Mouse (Mus musculus) cerebellum, postnatal 14 days (tissue): ENCODE measurements at regions not wholly inside any gene's neighbourhood (a gene's known extent, or its start where the extent isn't known, plus 50 kb on each side); places are given as distances from the start of the nearest gene placed in this dataset.

ENCODE experiments used
- DNase-seq, 2 experiments: peaks; one replicate each; pipeline ENCODE4 v3.0.0; 2021; ENCODE audit warnings: mixed read lengths in 2 of 2

DNA sequence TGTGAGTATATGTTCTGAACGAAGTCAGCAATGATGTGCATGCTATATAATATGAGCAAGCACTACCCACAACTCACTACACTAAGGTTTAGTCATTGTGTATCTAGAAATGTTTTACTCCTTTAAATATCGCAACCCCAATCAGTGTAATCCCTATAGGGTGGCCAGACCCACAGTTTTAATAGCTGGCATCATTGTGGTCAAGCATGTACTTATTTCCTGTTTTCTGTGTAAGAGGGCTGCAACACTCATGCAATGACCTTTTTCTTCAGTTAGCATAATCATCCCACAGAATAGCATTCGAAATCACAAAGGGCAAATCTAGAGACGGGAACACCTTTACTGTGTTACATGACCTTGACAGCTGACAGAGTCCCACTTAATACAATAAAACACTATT, 333.3 kb downstream of the Insc start:
- DNase-seq: no peak

DNA sequence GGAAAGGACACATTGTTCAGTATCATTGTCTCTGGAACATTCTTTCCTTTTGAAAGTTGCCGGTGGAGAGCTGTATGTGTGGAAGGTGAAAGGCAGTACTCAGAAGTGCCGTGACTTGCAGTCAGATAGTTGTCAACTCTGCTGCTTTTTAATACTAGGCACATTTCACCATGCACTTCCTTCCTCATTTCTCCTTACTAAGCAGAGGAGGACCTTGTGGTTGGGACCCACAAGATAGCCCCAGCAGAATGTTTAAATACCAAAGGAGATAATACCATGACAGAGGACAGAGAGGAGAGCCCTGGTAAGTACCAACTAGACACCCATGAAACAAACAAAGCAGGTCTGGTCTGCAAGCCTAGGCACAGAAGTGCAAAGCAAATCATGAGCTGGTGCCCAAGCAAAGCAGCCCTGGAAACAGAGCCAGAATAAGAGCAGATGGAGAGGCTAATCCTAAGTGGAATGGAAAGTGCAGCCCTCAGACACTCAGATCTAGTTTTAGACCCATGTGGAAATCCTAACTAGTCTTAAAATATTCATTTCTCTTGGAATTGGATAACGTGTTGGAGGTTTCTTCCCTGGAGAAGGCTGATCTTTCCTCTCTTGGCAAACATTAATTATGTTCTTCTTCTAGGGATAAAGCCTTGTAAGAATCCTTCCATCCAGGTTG, 341.4 kb downstream of the Insc start:
- DNase-seq: no peak

DNA sequence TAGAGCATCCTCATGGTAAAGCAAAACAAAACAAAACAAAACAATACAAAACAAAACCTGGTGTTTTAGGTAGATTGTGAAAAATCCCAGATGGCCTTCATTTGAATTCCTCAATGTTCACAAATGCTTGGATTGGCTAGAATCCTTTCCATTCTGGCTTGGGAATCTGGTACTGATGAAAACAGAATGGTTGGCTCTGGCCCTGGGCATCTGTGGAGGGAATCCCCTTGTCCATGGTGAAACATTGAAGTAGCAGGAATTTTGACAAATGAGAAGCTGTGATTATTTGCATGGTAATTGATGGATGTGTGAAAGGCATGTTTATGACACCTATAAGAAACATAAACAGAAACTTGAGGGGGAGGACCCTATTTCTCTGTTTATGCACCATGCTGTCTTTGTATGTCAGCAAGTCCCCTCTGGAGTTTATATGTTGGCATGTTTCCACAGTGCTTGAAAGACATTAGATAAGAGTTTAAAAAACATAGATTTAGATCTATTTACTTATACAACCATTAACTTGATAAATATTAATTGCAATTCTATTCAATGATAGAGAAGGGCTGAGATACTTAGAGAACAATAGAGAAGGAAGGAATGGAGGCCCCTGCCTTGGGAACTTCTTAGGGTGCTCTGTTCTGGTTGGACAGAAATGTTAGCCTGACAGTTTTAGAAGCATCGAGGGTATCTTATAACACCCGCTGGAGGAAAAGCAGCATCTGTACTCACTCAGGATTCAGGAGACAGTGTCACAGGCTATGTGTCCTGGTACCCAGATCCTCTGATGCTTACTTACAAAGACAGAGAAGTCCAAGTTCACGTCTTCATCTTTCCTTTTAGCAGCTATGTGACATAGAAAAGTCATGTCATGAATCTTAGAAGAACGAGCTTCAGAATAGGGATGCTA, 343.3 kb downstream of the Insc start:
- no peak for DNase-seq

DNA sequence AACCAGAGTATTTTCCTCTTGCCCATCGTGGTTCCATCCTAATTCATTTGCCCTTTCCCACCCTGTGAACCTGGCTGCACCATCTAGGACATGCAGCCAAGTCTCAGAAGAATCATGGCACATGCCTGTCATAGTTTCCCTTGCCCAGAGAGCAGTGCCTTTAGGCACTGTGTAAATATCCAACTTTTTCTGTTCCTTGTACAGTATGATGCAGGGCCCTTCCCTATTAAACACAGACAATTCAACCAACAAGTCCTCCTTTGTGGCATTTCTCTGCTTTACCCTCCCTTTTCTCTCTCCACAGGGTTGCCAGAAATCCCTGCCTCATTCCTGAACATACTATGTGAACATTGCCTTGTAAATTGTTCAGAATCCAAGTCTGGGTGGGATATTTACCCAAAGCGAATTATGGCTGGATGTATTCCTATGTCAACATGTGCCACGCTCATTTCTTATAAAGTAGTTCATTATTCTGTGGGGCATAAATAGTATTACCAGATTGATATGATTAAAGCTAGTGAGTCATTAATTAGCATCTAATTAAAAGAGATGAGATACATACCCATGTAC, 349.1 kb downstream of the Insc start:
- DNase-seq: no peak

DNA sequence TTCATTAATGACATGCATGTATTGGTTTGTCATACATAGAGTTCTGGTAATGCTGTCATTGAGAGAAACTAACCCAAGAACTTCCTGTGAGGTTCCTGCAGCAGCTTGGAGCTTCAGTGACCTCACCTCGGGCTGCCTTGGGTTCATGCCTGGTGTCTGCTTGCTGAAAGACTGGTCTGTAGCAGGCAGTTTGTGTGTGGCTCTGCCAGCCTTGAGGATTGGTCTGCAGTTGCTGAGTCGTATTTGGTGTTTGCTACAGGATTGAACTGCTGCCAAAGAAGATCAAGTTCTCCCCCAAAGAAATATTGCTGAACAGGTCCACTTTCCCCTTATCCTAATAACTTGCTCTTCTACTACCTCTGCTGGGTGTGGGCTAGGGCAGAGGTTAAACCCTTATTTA, 362.5 kb downstream of the Insc start:
- no peak for DNase-seq

DNA sequence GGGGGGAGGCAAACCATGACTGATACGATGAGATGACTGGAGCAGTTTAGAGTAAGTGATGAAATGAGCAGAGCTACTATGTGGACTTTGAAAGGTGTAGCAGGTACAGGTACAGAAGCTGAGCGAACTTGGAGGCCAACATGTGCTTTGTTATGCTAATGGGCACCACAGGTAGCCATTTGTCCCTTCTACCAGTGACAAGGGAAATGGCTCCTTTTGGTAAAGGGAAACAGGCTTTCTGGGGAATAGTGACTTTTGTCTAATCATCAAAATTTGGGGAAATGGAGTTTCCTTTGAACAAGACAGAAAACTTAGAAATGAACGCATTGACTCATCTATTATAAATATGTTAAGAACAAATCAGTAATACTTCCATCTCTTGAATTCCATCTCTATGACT, 368.8 kb downstream of the Insc start:
- no peak for DNase-seq

DNA sequence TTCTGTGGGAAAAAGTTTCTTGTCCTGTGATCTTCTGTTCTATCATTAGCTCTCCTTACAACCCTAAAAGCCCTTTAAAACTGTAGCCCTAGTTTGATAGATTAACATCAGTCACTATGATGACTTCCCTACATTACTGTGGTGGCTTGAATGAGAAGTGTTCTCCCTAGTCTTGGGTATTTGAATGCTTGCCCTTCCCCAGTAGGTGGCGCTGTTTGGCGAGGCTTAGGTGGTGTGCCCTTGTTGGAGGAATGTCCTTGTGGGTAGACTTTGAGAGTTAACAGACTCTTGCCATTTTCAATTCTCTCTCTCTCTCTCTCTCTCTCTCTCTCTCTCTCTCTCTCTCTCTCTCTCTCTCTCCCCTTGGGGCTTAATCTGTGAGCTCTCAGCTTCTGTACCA, 379.8 kb downstream of the Insc start:
- DNase-seq: no peak

DNA sequence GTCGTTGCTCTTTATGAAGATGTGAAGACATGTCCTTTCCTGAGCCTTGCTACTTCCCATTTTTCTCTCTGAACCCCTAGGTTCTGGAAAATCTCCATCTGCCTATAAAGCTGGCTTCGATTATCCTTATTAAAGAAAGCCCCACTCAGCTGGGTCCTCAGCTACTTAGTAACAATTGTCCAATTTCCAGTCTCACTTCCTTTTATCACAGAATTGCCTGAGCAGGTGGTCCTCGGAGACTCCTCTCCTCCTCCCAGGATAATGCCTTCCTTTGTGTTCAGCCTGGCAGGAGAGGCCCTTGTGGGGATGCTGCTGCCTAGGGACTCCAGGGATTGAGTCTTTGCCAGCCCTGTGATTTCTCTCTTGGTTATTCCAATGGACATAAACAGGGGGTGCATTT, 385.5 kb downstream of the Insc start:
- no peak for DNase-seq

DNA sequence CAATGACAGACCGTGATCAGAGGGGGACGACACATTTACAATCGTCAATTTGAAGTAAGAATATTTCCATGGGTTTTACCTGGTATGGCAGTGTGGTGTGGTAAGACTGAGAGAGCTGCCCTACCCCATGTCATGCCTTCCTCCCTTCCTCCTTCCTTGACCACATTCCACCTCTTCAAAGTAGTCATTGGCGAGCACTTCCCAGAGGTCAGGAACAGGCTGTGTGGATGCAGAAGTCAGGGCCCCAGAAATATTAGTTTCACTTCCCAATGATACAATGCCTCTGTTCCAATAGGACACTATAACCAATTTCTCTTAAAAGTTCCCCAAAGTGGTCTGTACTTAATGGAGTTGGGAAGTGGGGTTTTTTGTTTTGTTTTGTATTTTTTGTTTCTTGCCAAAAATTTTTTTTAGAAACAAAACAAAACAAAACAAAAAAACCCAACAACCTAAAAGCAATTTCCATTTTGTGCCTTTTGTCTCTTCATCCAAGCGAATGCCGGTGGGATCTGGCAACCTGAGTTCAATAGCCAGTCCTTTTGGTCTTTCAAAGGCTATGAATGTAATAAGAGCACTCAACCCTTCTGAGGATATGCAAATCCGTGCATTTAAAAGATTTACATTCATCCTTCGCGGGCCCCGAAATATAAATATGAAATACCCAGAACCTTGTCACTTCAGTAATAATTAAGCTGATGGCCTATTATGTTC, 387.9 kb downstream of the Insc start:
- DNase-seq: no peak

DNA sequence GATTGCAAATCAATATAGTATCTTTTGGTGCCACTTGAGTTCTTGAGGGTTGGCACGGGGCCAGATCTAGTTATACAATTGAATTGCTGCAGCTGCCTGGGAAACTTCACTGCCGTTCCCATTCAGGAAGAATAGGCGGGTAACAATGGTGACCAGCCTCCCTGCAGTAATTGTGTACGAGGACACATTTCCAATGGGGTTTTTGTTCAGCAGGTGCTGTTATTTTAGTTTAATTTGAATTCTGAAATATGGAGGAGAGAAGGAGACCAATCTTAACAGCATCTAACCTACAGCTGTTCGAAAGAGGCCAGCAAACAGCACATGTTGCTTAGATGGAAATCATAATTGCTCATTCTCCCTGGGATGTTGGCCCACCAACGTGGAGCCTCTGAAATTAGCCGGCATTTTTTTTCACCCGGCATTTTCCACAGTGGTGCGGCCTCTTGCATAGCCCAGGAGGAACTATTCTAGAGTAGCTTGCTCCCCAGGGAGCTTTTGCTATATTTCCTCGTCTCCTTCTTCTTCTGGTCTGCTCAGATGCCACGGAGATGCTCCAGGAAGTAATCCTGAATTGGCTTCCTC, 388.6 kb downstream of the Insc start:
- peak in 1 of 2 experiments; percentile 9 for DNase-seq

DNA sequence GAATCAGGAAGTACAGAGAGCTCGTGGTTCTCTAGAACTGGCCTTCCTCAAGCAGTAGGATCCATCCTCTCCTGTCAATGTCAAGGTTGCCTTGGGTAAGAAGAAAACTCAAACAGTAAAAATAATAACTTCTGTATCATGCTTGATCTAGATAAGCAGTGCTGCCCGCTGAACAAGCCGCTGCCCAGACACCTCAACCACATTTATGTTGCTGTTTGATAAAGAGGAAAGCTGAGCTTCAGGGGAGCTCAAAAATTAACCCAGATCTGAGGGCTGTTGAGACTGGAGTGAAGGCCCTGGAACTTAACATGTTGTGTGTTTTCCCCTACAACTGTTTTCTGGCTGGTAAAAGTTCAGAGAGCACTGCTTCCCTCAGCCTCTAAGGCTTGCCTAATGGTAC, 389.1 kb downstream of the Insc start:
- no peak for DNase-seq

DNA sequence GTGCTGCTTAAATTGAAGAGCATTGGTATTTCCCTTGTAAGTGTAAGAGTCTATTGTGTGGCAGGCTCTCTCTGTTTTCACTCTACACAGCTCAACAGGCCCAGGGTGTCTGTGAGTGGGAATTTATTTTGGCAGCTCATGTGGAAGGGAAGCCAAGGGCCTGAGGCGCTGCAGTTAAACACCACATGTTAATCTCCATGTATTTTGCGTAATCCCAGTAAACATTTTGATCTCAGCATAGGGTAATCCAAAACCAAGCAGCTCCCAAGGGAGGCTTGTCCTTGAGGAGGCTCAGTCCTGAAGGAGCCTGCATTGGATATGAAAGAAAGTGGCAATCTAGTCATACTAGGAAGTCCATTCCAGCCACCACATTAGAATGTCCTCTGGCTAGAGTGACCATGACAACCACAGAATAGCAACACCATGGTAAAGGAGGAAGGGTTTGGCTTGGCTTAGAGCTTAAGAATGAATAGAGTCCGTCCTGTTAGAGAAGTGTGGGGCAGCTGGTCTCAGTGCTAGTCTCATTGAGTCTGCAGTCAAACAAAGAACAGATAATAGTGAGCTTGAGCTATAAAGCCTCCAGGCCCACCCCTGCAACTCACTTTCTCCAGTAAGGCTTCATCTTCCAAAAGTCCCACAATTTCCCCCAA, 391.6 kb downstream of the Insc start:
- peak; percentile 9 to 19 for DNase-seq

DNA sequence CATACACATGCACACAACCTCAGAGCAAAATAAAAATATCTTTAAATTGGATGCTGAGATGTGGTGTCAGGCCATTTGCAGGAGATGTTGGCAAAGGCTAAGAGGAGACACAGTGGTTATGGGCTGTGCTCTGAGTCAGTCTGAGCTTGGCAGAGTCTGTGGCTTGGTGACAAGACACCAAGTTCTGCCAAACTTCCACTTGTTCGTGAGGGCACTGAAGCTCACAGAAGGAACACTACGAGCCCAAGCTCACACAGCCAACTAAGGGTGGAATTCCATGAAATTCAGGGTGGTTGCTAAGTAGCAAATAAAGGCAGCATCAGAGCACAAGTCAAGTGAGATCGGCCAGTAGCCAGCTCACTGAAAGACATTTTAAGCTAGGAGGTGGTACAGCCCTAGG, 396.8 kb downstream of the Insc start:
- peak; percentile 21 to 26 for DNase-seq

DNA sequence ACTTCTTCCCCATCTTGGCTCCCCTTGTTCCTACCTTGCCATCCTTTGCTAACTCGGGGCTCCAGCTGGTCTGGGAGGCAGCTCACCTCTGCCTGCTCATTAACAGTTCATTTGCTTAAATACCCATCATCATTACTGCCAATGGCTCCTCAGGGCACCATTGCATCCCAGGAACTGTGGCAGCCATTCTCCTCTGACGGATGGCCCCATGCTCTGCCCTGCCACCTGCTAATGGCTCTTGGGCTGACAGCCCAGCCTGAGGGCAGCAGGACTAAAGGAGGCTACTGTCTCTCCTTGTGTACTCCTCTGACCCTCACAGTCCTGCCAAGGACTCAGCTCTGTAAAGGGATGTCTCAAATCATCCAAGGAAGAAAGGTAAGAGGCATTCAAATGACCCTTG, 398.7 kb downstream of the Insc start:
- no peak for DNase-seq

DNA sequence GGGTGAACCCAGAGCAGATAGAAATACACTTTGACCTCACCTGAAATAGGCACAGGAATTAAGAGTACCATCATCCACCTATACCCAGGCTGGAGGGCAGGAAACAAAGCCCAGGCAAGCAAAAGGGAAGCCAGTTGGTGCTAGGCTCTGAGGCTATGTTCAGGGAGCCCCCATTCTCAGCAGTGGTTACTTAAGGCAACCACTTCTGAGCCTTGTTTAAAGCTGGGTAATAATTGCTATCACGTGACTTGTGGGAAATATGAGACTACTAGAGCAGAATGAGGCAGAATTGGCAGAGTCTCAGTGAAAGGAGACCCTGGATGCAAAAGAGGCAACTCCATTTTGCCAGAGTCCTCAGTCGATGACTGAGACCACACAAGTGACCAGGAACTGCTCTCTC, 401.5 kb downstream of the Insc start:
- no peak for DNase-seq

DNA sequence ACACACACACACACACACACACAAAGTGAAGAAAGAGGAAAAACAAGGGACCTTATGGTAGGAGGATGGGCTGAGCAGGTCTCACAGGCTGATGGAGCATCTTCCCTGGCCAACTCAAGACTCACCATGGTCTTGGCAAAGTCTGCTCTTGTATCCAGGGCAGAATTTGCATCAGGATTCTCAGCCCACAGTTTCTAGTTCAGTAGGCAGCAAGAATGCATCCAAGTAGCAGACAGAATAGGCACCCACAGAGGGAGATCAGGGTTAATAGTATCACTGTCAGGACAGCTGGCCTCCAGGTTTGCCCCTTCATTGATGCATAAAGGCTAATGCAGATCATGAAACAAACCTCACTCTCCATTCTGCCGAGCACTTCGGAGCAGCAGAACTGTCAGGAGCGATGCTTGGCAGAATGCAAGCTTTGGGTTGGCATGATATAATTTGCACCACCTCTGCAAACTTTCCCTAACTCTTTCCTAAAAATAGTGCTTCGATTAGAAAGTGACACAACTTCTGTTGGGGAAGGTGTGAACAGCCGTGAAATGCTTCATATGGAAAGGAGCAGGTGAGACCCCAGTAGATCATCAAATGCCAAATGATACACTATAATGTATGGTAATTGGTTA, 404.0 kb downstream of the Insc start:
- no peak for DNase-seq

DNA sequence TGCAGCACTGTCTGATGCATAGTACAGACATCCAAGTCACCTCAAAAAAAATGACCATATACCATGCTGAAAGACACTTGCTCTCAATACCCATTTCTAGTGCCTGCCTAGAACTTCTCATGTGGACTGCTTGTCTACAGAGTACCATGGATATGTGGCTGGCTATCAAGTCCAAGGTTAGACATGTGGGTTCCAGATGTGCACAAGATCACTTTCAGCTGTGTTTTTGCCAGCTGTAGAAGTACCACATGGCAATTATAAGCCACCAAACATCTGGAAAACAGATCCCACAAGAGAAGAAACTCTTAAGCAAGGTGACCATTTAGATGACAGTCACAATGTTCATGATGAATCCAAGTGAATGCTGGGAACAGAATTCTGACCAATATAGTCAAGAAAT, 409.8 kb downstream of the Insc start:
- DNase-seq: no peak

DNA sequence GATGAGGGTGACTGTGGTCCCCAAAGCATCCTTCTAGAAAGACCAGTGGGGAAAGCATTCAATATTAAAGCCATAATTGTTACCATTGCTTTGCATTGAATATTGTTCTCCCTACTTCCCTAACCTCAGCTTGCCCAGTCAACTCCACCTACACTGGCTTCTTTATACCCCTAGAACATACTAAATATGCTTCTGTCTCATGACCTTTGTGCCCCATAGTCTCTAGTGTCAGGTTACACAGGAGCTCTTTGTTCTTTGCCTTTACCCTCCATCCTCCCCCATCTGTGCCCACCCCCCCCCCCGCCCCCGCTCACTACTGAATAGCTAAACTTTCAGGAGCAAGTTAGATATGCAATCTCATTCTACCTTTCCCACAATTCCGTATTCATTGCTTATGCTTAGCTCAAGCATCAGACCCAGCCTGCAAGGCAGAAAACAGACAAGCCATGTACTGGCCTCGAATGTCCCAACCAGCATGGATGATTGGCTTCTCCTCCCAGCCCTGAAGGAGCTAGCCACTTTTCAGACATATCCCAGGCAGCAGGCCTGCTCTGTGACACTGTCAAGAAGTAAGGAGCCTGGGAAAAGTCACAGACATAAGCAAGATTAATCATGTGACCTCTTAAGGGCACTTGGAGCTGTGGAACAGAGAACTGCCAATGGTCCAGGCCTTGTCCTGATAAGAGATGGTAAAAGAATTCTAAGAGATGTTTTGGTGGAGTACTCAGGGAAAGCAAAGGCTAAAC, 410.4 kb downstream of the Insc start:
- DNase-seq: no peak

DNA sequence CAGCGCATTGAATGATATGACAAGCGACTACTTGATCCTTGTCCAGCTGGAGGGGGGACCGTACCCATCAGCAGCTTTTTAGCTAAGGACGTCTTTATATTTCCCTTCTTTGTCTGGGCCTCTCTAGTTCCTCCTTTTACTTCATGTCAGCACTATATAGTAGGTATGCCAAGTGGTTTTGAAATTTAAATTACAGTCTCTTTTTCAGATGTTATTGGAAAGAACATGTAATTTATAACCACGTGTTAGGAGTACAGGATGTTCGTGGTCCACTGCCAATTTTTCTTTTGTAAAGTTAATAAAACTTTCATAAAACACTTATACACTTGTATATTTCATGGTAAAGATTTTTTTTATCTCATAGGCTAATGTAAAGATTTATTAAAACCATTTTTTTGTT, 426.5 kb downstream of the Insc start:
- DNase-seq: no peak

DNA sequence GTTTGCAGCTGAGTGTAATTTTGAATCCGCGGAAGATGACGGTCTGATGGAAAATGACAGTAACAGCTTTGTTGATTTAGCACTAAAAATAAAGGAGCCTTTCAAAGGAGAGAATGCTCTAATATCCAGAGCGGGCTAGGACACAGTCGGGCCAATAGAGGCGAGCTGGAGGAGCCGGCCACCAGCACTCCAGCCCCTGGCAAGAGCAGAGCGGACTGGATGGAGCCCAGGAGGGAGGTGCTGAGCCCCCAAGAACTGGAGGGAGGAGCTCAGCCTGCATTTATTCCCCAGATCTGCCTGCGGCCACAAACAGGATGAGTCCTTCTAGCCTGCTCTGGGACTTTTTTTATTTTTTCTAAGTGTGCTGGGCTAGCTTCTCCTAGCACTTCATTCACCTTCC, 426.9 kb downstream of the Insc start:
- peak; percentile 42 to 46 for DNase-seq

DNA sequence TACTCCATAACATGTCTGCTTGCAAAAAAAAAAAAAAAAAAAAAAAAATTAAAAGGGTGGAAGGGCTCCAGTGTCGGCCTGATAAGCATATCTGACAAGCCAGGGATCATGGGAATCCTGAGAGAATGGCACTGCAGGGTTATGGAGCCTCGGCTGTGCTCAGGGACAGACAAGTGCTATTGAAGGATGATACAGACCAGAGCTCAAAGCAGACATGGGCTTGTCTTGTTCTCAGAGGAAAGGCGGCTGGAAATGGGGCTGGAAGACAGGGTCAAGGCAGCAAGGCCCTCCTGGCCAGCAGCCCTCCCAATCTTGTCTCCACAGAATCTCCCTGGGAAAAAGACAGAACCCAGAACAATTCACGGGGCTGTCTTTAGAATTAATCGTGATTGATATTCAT, 449.0 kb downstream of the Insc start:
- DNase-seq: no peak
